Mouse (Mus musculus): ENCODE data around the gene Zfp282. TPM values are rescaled to one million over a fixed set of nuclear protein-coding genes. Genes with fewer than 3 reads are reported as not detected.

Zfp282 gene
- polyA plus RNA-seq (2021; fragmentation: Nextera tagmentation): 1.3 and 2.9 TPM in 2 replicates
- long read RNA-seq, experiment 1, full-length matches to known transcripts: 21 of 26 reads
- long read RNA-seq, experiment 1, partial matches to known transcripts: 2 of 26 reads
- long read RNA-seq, experiment 1, other reads (novel, unspliced or antisense): 3 of 26 reads
- long read RNA-seq, experiment 2, partial matches to known transcripts: 0 of 5 reads
- long read RNA-seq, experiment 2, other reads (novel, unspliced or antisense): 5 of 5 reads

GRCm38 (mm10) chr6:47877058-47877457 is at the start of gene Zfp282:
Gene Zfp282, plus strand, starts transcription at chr6:47877204.

GRCm38 (mm10) chr6:47830104-47831078 is 46.6 kb upstream of the Zfp282 start, which contains the start of gene Zfp786:
Gene Zfp786, minus strand, starts transcription at chr6:47830867.

GRCm38 (mm10) chr6:47835482-47835983 is 41.5 kb upstream of the Zfp282 start, which contains the start of gene Zfp398:
Gene Zfp398, plus strand, starts transcription at chr6:47835661.

GRCm38 (mm10) chr6:47920447-47921340 is 43.7 kb downstream of the Zfp282 start, which contains the start of gene Zfp212:
Gene Zfp212, plus strand, starts transcription at chr6:47920476.

GRCm38 (mm10) chr6:47953191-47953726 is 76.3 kb downstream of the Zfp282 start, which contains the start of gene Zfp956:
Gene Zfp956, plus strand, starts transcription at chr6:47953390.

Other genes with a start within 250 kb of the Zfp282 start
- gene Pdia4, start 63.8 kb upstream of the Zfp282 start, polyA plus RNA-seq (2021; fragmentation: Nextera tagmentation): 42.1 and 45.0 TPM in 2 replicates
- 1.4 and 1.7 TPM in 2 replicates for gene Zfp786, start 46.3 kb upstream of the Zfp282 start, polyA plus RNA-seq (2021; fragmentation: Nextera tagmentation)
- 4.4 and 6.3 TPM in 2 replicates for gene Zfp398, start 41.5 kb upstream of the Zfp282 start, polyA plus RNA-seq (2021; fragmentation: Nextera tagmentation)
- gene Zfp212, start 43.3 kb downstream of the Zfp282 start, polyA plus RNA-seq (2021; fragmentation: Nextera tagmentation): 6.5 and 8.0 TPM in 2 replicates
- gene Zfp956, start 76.2 kb downstream of the Zfp282 start, polyA plus RNA-seq (2021; fragmentation: Nextera tagmentation): 9.5 and 11.7 TPM in 2 replicates
- gene Zfp777, start 171.7 kb downstream of the Zfp282 start, polyA plus RNA-seq (2021; fragmentation: Nextera tagmentation): 10.9 and 14.7 TPM in 2 replicates
- gene Zfp746, start 209.4 kb downstream of the Zfp282 start, polyA plus RNA-seq (2021; fragmentation: Nextera tagmentation): 3.2 and 3.9 TPM in 2 replicates